Mouse (Mus musculus): ENCODE data around the gene Pifo.

DNA sequence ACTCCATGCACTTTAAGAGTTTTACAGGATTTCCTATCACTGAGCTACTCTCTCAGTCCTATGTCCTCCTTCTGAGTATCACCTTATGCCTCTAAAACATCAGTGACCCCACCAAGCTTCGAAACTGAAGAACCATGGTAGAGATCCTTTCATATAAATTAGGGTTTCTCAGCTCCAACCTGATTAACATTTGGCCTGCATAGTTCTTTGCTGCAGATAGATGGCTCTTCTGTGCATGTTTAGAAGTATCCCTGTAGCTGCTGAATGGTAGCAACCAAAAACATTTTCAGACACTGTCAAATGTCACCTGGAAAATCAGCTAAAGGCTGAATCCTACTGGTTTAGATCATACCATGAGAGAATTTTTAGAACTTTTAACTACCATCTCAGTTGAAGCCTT is 57.2 kb downstream of the Pifo start:
- TF ChIP-seq CTCF (IDR thresholded peaks at IDR 0.05; ENCODE audit: borderline replicate concordance, insufficient read depth, low read length) (no peak), POLR2A (IDR thresholded peaks at IDR 0.05; ENCODE audit: low read depth, low read length) (no peak)
